Mouse (Mus musculus) liver, embryonic 14.5 days (tissue): ENCODE measurements around the gene Trappc6b.

ENCODE experiments used
- CTCF ChIP-seq: IDR thresholded peaks from 2 replicates; pipeline ENCODE4 v1.5.1; 2016; ENCODE audit warnings: antibody characterized with exemption, low read depth, control low read depth
- EP300 ChIP-seq: IDR thresholded peaks from 2 replicates; pipeline ENCODE4 v1.6.1; 2016; ENCODE audit warnings: antibody characterized with exemption, low read depth

- TF ChIP-seq CTCF (no peak), EP300 (no peak)
These were observed 46.7 kb upstream of the Trappc6b start for GRCm38 (mm10) chr12:59107926-59108325.
